Mouse (Mus musculus): ENCODE results near the gene Wrap73. TPM values are rescaled to one million over a fixed set of nuclear protein-coding genes. Genes with fewer than 3 reads are reported as not detected.

The Wrap73 gene
- polyA plus RNA-seq, 1 experiment = not detected

GRCm38 (mm10) chr4:154209054-154209453 is 66.9 kb downstream of the Wrap73 start:
- TF ChIP-seq CTCF (IDR thresholded peaks at IDR 0.05; ENCODE audit: insufficient read depth, low read depth, low read length) = no peak
- WGBS = 87% methylated on average over 6 of the region's 6 CpGs

GRCm38 (mm10) chr4:154209825-154210224 is 67.7 kb downstream of the Wrap73 start:
- Histone ChIP-seq H3K4me1 (ENCODE audit: control insufficient read depth, insufficient read depth, low read length) (peaks cover 16% of the 10 kb centered on the region), H3K27ac (ENCODE audit: insufficient read depth, low read depth, low read length) (no peak overlapping the region), H3K4me3 (ENCODE audit: insufficient read depth, low read depth, low read length) (no peak overlapping the region)
- 55% methylated on average over 3 of the region's 3 CpGs for WGBS
- TF ChIP-seq CTCF (IDR thresholded peaks at IDR 0.05; ENCODE audit: insufficient read depth, low read depth, low read length) (no peak), POLR2A (IDR thresholded peaks at IDR 0.05; ENCODE audit: insufficient read depth, low read depth, low read length) (no peak)

More at GRCm38 (mm10) chr4:154209054-154209453, 66.9 kb downstream of the Wrap73 start:
- Histone ChIP-seq H3K27ac (ENCODE audit: insufficient read depth, low read depth, low read length) (no peak overlapping the region), H3K4me1 (ENCODE audit: control insufficient read depth, insufficient read depth, low read length) (peaks cover 16% of the 10 kb centered on the region), H3K4me3 (ENCODE audit: insufficient read depth, low read depth, low read length) (no peak overlapping the region)

GRCm38 (mm10) chr4:154211459-154211858 is 69.3 kb downstream of the Wrap73 start:
- Histone ChIP-seq H3K4me3 (ENCODE audit: insufficient read depth, low read depth, low read length) (no peak overlapping the region), H3K4me1 (ENCODE audit: control insufficient read depth, insufficient read depth, low read length) (peaks cover 16% of the 10 kb centered on the region), H3K27ac (ENCODE audit: insufficient read depth, low read depth, low read length) (no peak overlapping the region)
- TF ChIP-seq POLR2A (IDR thresholded peaks at IDR 0.05; ENCODE audit: insufficient read depth, low read depth, low read length) = no peak
- no peak for TF ChIP-seq CTCF (IDR thresholded peaks at IDR 0.05; ENCODE audit: insufficient read depth, low read depth, low read length)
- 80% methylated on average over 13 of the region's 13 CpGs for WGBS

GRCm38 (mm10) chr4:154213586-154213985 is 71.4 kb downstream of the Wrap73 start:
- H3K27ac ChIP-seq (ENCODE audit: insufficient read depth, low read depth, low read length) = no peak overlapping the region
- H3K4me3 ChIP-seq (ENCODE audit: insufficient read depth, low read depth, low read length) = no peak overlapping the region
- TF ChIP-seq CTCF (IDR thresholded peaks at IDR 0.05; ENCODE audit: insufficient read depth, low read depth, low read length) = no peak
- TF ChIP-seq POLR2A (IDR thresholded peaks at IDR 0.05; ENCODE audit: insufficient read depth, low read depth, low read length) = no peak
- peaks cover 16% of the 10 kb centered on the region for H3K4me1 ChIP-seq (ENCODE audit: control insufficient read depth, insufficient read depth, low read length)
- 62% methylated on average over 7 of the region's 7 CpGs for WGBS

- WGBS = 77% methylated on average over 5 of the region's 5 CpGs
- H3K4me3 ChIP-seq (ENCODE audit: insufficient read depth, low read depth, low read length) = no peak overlapping the region
- no peak overlapping the region for H3K27ac ChIP-seq (ENCODE audit: insufficient read depth, low read depth, low read length)
- H3K4me1 ChIP-seq (ENCODE audit: control insufficient read depth, insufficient read depth, low read length) = peaks cover 16% of the 10 kb centered on the region
- TF ChIP-seq CTCF (IDR thresholded peaks at IDR 0.05; ENCODE audit: insufficient read depth, low read depth, low read length) = no peak
- no peak for TF ChIP-seq POLR2A (IDR thresholded peaks at IDR 0.05; ENCODE audit: insufficient read depth, low read depth, low read length)
These were observed 71.9 kb downstream of the Wrap73 start for GRCm38 (mm10) chr4:154214075-154214474.

Other genes with a start within 250 kb of the Wrap73 start
- not detected in 2 replicates for gene A430005L14Rik, start 185.1 kb upstream of the Wrap73 start, polyA plus RNA-seq (2012; ENCODE audit: insufficient read depth, insufficient read length, low replicate concordance, missing spikeins)
- gene Dffb, start 167.2 kb upstream of the Wrap73 start, polyA plus RNA-seq (2012; ENCODE audit: insufficient read depth, insufficient read length, low replicate concordance, missing spikeins) = not detected in 2 replicates
- gene Cep104, start 167.2 kb upstream of the Wrap73 start, polyA plus RNA-seq (2012; ENCODE audit: insufficient read depth, insufficient read length, low replicate concordance, missing spikeins) = not detected in 2 replicates
- gene Lrrc47, start 130.6 kb upstream of the Wrap73 start, polyA plus RNA-seq (2012; ENCODE audit: insufficient read depth, insufficient read length, low replicate concordance, missing spikeins) = not detected in 2 replicates
- not detected in 2 replicates for gene Smim1, start 116.1 kb upstream of the Wrap73 start, polyA plus RNA-seq (2012; ENCODE audit: insufficient read depth, insufficient read length, low replicate concordance, missing spikeins)
- not detected in 2 replicates for gene Ccdc27, start 99.7 kb upstream of the Wrap73 start, polyA plus RNA-seq (2012; ENCODE audit: insufficient read depth, insufficient read length, low replicate concordance, missing spikeins)
- gene Trp73, start 2.2 kb upstream of the Wrap73 start, polyA plus RNA-seq (2012; ENCODE audit: insufficient read depth, insufficient read length, low replicate concordance, missing spikeins) = not detected in 2 replicates
- gene Tprgl, start 18.3 kb downstream of the Wrap73 start, polyA plus RNA-seq (2012; ENCODE audit: insufficient read depth, insufficient read length, low replicate concordance, missing spikeins) = not detected in 2 replicates
- gene Megf6, start 28.4 kb downstream of the Wrap73 start, polyA plus RNA-seq (2012; ENCODE audit: insufficient read depth, insufficient read length, low replicate concordance, missing spikeins) = not detected in 2 replicates
- not detected in 2 replicates for gene Arhgef16, start 159.3 kb downstream of the Wrap73 start, polyA plus RNA-seq (2012; ENCODE audit: insufficient read depth, insufficient read length, low replicate concordance, missing spikeins)
- not detected in 2 replicates for gene B230104I21Rik, start 193.8 kb downstream of the Wrap73 start, polyA plus RNA-seq (2012; ENCODE audit: insufficient read depth, insufficient read length, low replicate concordance, missing spikeins)

Measured in olfactory bulb, adult 2 months (tissue).